Mouse (Mus musculus) embryo, embryonic 9.5 days (tissue): ENCODE measurements around the gene Edn2.

Source experiments
- DNase-seq: peaks from one replicate; pipeline ENCODE4 v3.0.0-alpha.2; 2017; ENCODE audit errors: extremely low spot score

The Edn2 gene

GRCm38 (mm10) chr4:120204357-120204942 lies 43.4 kb downstream of the Edn2 start:
- no peak for DNase-seq

GRCm38 (mm10) chr4:120206471-120206891 lies 45.5 kb downstream of the Edn2 start:
- no peak for DNase-seq

GRCm38 (mm10) chr4:120212080-120212479 lies 51.1 kb downstream of the Edn2 start:
- no peak for DNase-seq

- DNase-seq = no peak
Measured at GRCm38 (mm10) chr4:120212812-120213211, 51.8 kb downstream of the Edn2 start.

- DNase-seq = peak; percentile 73
Measured at GRCm38 (mm10) chr4:120215915-120216591, 55.0 kb downstream of the Edn2 start.

GRCm38 (mm10) chr4:120216883-120217282 lies 55.9 kb downstream of the Edn2 start:
- no peak for DNase-seq
